Mouse (Mus musculus): ENCODE results near the gene Scube1. TPM values are rescaled to one million over a fixed set of nuclear protein-coding genes. Genes with fewer than 3 reads are reported as not detected.
A peak's percentile ranks its signal among the peaks of the same experiment; 100 is the strongest.

The Scube1 gene
- polyA plus RNA-seq, 1 experiment from 2014 or later, result 1.6 TPM

GRCm38 (mm10) chr15:83686601-83687000, 38.2 kb downstream of the Scube1 start:
- no peaks in the 10 kb centered on the region for H3K36me3 ChIP-seq (ENCODE audit: insufficient read depth, low read length)
- H3K27me3 ChIP-seq (replicated peaks; ENCODE audit: insufficient read depth, low read length), result no peaks in the 10 kb centered on the region
- DNase-seq (ENCODE audit: low spot score) (no peak), ATAC-seq (no peak)
- H3K4me3 ChIP-seq (ENCODE audit: low read depth, low read length), result no peak overlapping the region
- no peaks in the 10 kb centered on the region for H3K9me3 ChIP-seq (ENCODE audit: low read length)
- H3K4me2 ChIP-seq (replicated peaks; ENCODE audit: low read depth, low read length), result no peak overlapping the region
- no peak overlapping the region for H3K27ac ChIP-seq (ENCODE audit: low read length)
- H3K4me1 ChIP-seq (ENCODE audit: insufficient read depth, low read depth, low read length), result no peaks in the 10 kb centered on the region
- TF ChIP-seq EP300 (IDR thresholded peaks at IDR 0.05) (no peak), CTCF (IDR thresholded peaks at IDR 0.05) (peak; percentile 18; the same call in 1 of the 2 replicates)
- WGBS, result 40% methylated on average over 9 of the region's 9 CpGs
- H3K9ac ChIP-seq (replicated peaks; ENCODE audit: low read depth), result no peak overlapping the region

DNA sequence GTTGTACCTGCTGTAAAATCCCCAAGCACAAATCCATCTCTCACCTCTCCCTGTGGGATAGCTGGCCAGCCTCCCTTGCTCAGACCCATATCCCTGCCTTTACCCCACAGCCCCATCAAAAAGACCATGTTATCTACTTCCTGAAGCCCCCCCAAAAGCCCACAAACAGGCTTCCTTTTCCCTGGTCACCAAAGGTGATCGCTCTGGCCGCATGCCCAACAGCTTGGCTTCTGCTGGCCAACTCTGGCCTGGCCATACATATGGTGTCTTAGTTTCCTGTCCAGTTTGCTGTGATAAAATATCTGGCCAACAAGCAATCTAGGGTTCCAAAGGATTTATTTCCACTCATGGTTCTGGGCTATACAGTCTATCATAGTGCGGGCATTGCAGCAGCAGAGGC, 38.9 kb downstream of the Scube1 start:
- WGBS, result 92% methylated on average over 3 of the region's 3 CpGs
- Histone ChIP-seq H3K4me2 (replicated peaks; ENCODE audit: low read depth, low read length) (no peak overlapping the region), H3K9me3 (ENCODE audit: low read length) (no peaks in the 10 kb centered on the region), H3K36me3 (ENCODE audit: insufficient read depth, low read length) (no peaks in the 10 kb centered on the region), H3K27ac (ENCODE audit: low read length) (no peak overlapping the region), H3K9ac (replicated peaks; ENCODE audit: low read depth) (no peak overlapping the region), H3K27me3 (replicated peaks; ENCODE audit: insufficient read depth, low read length) (no peaks in the 10 kb centered on the region), H3K4me1 (ENCODE audit: insufficient read depth, low read depth, low read length) (no peaks in the 10 kb centered on the region), H3K4me3 (ENCODE audit: low read depth, low read length) (no peak overlapping the region)
- ATAC-seq (no peak), DNase-seq (ENCODE audit: low spot score) (no peak)
- TF ChIP-seq EP300 (IDR thresholded peaks at IDR 0.05) (no peak), CTCF (IDR thresholded peaks at IDR 0.05) (no peak)

- no peak overlapping the region for H3K4me3 ChIP-seq (ENCODE audit: low read depth, low read length)
- peaks cover 3% of the 10 kb centered on the region; the same call in 1 of the 2 replicates for H3K4me1 ChIP-seq (ENCODE audit: insufficient read depth, low read depth, low read length)
- H3K4me2 ChIP-seq (replicated peaks; ENCODE audit: low read depth, low read length), result no peak overlapping the region
- DNase-seq (ENCODE audit: low spot score), result peak; percentile 83
- H3K27me3 ChIP-seq (replicated peaks; ENCODE audit: insufficient read depth, low read length), result no peaks in the 10 kb centered on the region
- WGBS, result 34% methylated on average over 15 of the region's 15 CpGs
- H3K9ac ChIP-seq (replicated peaks; ENCODE audit: low read depth), result no peak overlapping the region
- no peaks in the 10 kb centered on the region for H3K9me3 ChIP-seq (ENCODE audit: low read length)
- peak; percentile 81 for ATAC-seq
- no peaks in the 10 kb centered on the region for H3K36me3 ChIP-seq (ENCODE audit: insufficient read depth, low read length)
- no peak overlapping the region for H3K27ac ChIP-seq (ENCODE audit: low read length)
- TF ChIP-seq EP300 (IDR thresholded peaks at IDR 0.05), result peak; percentile 48; the same call in 1 of the 2 replicates
- TF ChIP-seq CTCF (IDR thresholded peaks at IDR 0.05), result peak; percentile 50
Observed at GRCm38 (mm10) chr15:83683051-83683561, 41.7 kb downstream of the Scube1 start.

- 49% methylated on average over 7 of the region's 7 CpGs for WGBS
- Histone ChIP-seq H3K27me3 (replicated peaks; ENCODE audit: insufficient read depth, low read length) (no peaks in the 10 kb centered on the region), H3K4me1 (ENCODE audit: insufficient read depth, low read depth, low read length) (peaks cover 3% of the 10 kb centered on the region; the same call in 1 of the 2 replicates), H3K9ac (replicated peaks; ENCODE audit: low read depth) (no peak overlapping the region), H3K4me2 (replicated peaks; ENCODE audit: low read depth, low read length) (no peak overlapping the region), H3K4me3 (ENCODE audit: low read depth, low read length) (no peak overlapping the region), H3K27ac (ENCODE audit: low read length) (peak overlapping the region; percentile 71), H3K9me3 (ENCODE audit: low read length) (no peaks in the 10 kb centered on the region), H3K36me3 (ENCODE audit: insufficient read depth, low read length) (no peaks in the 10 kb centered on the region)
- TF ChIP-seq CTCF (IDR thresholded peaks at IDR 0.05) (no peak), EP300 (IDR thresholded peaks at IDR 0.05) (no peak)
- peak; percentile 53 for DNase-seq (ENCODE audit: low spot score)
- peak; percentile 54 for ATAC-seq
Observed at GRCm38 (mm10) chr15:83680300-83680699, 44.5 kb downstream of the Scube1 start.

DNA sequence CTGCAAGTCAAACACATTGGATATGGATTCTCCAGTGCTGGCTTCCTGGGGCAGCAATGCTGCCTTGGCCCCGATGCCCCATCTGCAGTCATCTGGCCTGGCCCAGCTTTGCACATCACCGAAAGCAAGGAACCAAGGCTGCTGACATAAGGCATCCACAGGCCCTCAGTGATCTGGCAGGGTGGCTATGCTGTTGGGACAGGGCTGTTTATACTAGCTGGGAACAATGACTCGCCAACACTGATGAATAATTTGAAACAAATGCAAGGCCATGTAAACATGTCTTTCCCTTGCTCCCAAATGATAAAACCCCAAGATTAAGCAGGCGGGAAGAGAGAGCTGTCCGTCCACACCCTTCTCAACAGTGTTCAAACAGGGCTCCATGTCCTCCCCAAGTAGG, 45.1 kb downstream of the Scube1 start:
- 39% methylated on average over 5 of the region's 5 CpGs for WGBS
- TF ChIP-seq CTCF (IDR thresholded peaks at IDR 0.05) (no peak), EP300 (IDR thresholded peaks at IDR 0.05) (peak; percentile 62; the same call in 1 of the 2 replicates)
- H3K9ac ChIP-seq (replicated peaks; ENCODE audit: low read depth), result no peak overlapping the region
- H3K27me3 ChIP-seq (replicated peaks; ENCODE audit: insufficient read depth, low read length), result no peaks in the 10 kb centered on the region
- H3K4me3 ChIP-seq (ENCODE audit: low read depth, low read length), result no peak overlapping the region
- DNase-seq (ENCODE audit: low spot score), result peak; percentile 70
- ATAC-seq, result peak; percentile 74
- H3K36me3 ChIP-seq (ENCODE audit: insufficient read depth, low read length), result no peaks in the 10 kb centered on the region
- peaks cover 3% of the 10 kb centered on the region; the same call in 1 of the 2 replicates for H3K4me1 ChIP-seq (ENCODE audit: insufficient read depth, low read depth, low read length)
- H3K27ac ChIP-seq (ENCODE audit: low read length), result peak overlapping the region; percentile 71
- no peaks in the 10 kb centered on the region for H3K9me3 ChIP-seq (ENCODE audit: low read length)
- H3K4me2 ChIP-seq (replicated peaks; ENCODE audit: low read depth, low read length), result no peak overlapping the region

- no peak overlapping the region for H3K9ac ChIP-seq (replicated peaks; ENCODE audit: low read depth)
- no peaks in the 10 kb centered on the region for H3K27me3 ChIP-seq (replicated peaks; ENCODE audit: insufficient read depth, low read length)
- DNase-seq (ENCODE audit: low spot score) (no peak), ATAC-seq (no peak)
- WGBS, result 25% methylated on average over 11 of the region's 11 CpGs
- no peak overlapping the region for H3K27ac ChIP-seq (ENCODE audit: low read length)
- no peak for TF ChIP-seq CTCF (IDR thresholded peaks at IDR 0.05)
- TF ChIP-seq EP300 (IDR thresholded peaks at IDR 0.05), result no peak
- H3K9me3 ChIP-seq (ENCODE audit: low read length), result no peaks in the 10 kb centered on the region
- H3K4me1 ChIP-seq (ENCODE audit: insufficient read depth, low read depth, low read length), result peaks cover 3% of the 10 kb centered on the region; the same call in 1 of the 2 replicates
- no peak overlapping the region for H3K4me3 ChIP-seq (ENCODE audit: low read depth, low read length)
- H3K36me3 ChIP-seq (ENCODE audit: insufficient read depth, low read length), result no peaks in the 10 kb centered on the region
- no peak overlapping the region for H3K4me2 ChIP-seq (replicated peaks; ENCODE audit: low read depth, low read length)
Observed at GRCm38 (mm10) chr15:83678606-83679005, 46.2 kb downstream of the Scube1 start.

All from lung, postnatal 0 days (tissue).